Mouse (Mus musculus) spleen, adult 2 months (tissue): Measurements from ENCODE around the gene Aspn. TPM values are rescaled to one million over a fixed set of nuclear protein-coding genes. Genes with fewer than 3 reads are reported as not detected.

ENCODE experiments used
- DNase-seq, 2 experiments: peaks; one replicate each; pipeline versions ENCODE4 v3.0.0 to v3.0.0-alpha.2; 2012 to 2021; ENCODE audit warnings: low spot score in 2 of 2, low read depth in 1 of 2
- H3K27ac ChIP-seq: fragments of 200-500 bp; 2 replicates; pipeline ENCODE4 v1.5.1; 2012; ENCODE audit warnings: low read length, inconsistent platforms; ENCODE audit not compliant: insufficient read depth
- H3K27me3 ChIP-seq: fragments of 200-500 bp; 2 replicates; pipeline ENCODE4 v1.6.1; 2012; ENCODE audit warnings: mild to moderate bottlenecking, moderate library complexity, low read length, inconsistent platforms; ENCODE audit not compliant: control insufficient read depth, insufficient read depth
- H3K36me3 ChIP-seq: fragments of 200-500 bp; 2 replicates; pipeline ENCODE4 v1.6.1; 2012; ENCODE audit warnings: mild to moderate bottlenecking, low read length, inconsistent platforms; ENCODE audit not compliant: control insufficient read depth, insufficient read depth
- H3K4me1 ChIP-seq: fragments of 200-500 bp; 2 replicates; pipeline ENCODE4 v1.6.1; 2011; ENCODE audit warnings: inconsistent platforms; ENCODE audit not compliant: control insufficient read depth, insufficient read depth, insufficient read length
- H3K4me3 ChIP-seq: fragments of 200-500 bp; 2 replicates; pipeline ENCODE4 v1.5.1; 2011; ENCODE audit warnings: mild to moderate bottlenecking, inconsistent platforms; ENCODE audit not compliant: insufficient read depth, insufficient read length; ENCODE audit errors: extremely low read depth
- CTCF ChIP-seq: fragments of 200-500 bp; IDR thresholded peaks from 2 replicates; pipeline ENCODE4 v1.5.1; 2011; ENCODE audit warnings: mild to moderate bottlenecking, inconsistent platforms; ENCODE audit not compliant: insufficient read depth, insufficient read length, insufficient replicate concordance; ENCODE audit errors: extremely low read depth
- POLR2A ChIP-seq: fragments of 200-500 bp; IDR thresholded peaks from 2 replicates; pipeline ENCODE4 v1.6.1; 2011; ENCODE audit warnings: low read depth, low read length, inconsistent platforms
- WGBS: fragments of 180-500 bp; shearing (Covaris S2); methylation state at CpG from one replicate; pipeline ENCODE4 v1.1.7; 2018; 5-methylcytosine and 5-hydroxymethylcytosine counted together
- polyA plus RNA-seq: library from polyadenylated mRNA; depleted of rRNA; stranded (reverse); fragments of >200 nt; gene quantifications from 2 replicates; pipeline ENCODE4 v1.2.3, GENCODE M21; 2012

The Aspn gene
- polyA plus RNA-seq, 1 experiment = 0.07 TPM

DNA sequence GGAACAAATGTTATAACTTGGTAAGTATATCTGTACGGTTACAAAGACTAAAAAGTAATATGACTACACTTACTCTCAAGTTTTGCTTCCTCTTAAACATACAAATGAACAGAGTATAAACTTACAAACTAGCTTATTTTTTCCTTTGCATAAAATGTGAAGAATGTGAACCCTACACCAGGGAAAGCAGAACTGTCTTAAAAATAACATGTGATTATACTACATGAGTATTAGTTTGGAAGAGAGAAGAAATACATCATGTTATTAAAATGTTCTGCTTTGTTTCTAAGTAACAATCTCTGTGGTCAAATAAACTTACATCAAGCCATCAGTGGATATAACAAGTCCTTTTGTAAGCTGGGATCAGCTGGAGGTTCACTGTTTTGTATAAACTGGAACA lies 5.5 kb upstream of the Aspn start:
- DNase-seq = no peak
- no peak for TF ChIP-seq CTCF
- TF ChIP-seq POLR2A = no peak
- Histone ChIP-seq H3K27ac (no peak overlapping the region), H3K4me1 (no peaks in the 10 kb centered on the region), H3K4me3 (no peak overlapping the region), H3K27me3 (no peaks in the 10 kb centered on the region), H3K36me3 (no peaks in the 10 kb centered on the region)
- 93% methylated on average over 1 of the region's 1 CpGs for WGBS

GRCm38 (mm10) chr13:49545646-49546045 lies 1.4 kb downstream of the Aspn start:
- no peak for TF ChIP-seq POLR2A
- TF ChIP-seq CTCF = no peak
- H3K27me3 ChIP-seq = no peaks in the 10 kb centered on the region
- H3K36me3 ChIP-seq = no peaks in the 10 kb centered on the region
- no peak overlapping the region for H3K27ac ChIP-seq
- H3K4me3 ChIP-seq = no peak overlapping the region
- no peaks in the 10 kb centered on the region for H3K4me1 ChIP-seq
- no peak for DNase-seq
- 73% methylated on average over 3 of the region's 3 CpGs for WGBS

DNA sequence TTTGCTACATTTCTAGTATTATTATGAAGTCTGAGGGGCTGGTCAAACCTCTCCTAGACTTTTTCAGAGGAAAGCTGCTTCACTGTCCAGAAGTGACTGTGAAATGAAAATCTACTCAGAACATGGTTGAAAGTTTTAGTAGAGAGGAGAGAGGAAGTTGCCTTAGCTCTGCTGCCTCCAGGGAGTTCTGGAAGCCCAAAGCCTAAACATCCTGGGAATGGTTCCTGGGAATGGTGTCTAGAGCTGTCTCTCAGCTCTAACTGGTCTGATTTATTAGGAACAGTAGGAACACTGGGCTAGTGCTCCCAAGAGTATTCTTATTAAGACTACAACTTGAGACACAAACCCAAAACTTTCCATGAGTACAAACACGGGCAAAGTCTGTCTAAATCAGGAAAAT lies 2.3 kb downstream of the Aspn start:
- no peak overlapping the region for H3K4me3 ChIP-seq
- WGBS = 91% methylated on average over 1 of the region's 1 CpGs
- no peak for DNase-seq
- H3K36me3 ChIP-seq = no peaks in the 10 kb centered on the region
- H3K27me3 ChIP-seq = no peaks in the 10 kb centered on the region
- H3K4me1 ChIP-seq = no peaks in the 10 kb centered on the region
- no peak for TF ChIP-seq CTCF
- no peak for TF ChIP-seq POLR2A
- H3K27ac ChIP-seq = no peak overlapping the region

DNA sequence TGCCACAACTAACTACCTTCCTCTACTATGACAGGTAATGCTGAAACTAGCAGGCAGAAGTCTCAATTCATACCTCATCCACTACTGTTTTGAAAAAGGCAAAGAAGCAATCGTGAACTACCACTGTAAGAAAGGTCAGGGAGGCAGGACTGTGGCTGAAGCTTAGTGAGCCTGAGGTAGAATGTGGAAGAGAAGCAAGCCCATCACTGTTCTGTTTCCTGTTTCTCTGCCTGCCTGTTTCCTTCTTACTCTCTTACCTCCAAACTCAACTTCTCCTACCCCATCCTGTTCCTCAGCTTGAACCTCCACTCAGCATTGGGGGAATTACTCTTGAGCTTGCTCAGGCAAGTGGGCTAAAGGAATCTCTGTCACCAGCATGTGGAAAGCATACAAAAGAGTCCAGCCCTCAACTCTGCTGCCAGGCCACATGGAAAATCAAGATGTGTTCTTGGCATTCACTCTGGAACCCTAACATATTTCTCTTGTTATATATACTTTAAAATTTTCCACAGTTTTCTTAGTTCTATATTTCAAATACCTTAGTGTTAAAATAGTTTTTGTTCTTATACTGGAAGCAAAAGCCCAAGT lies 3.4 kb downstream of the Aspn start:
- WGBS = 13% methylated on average over 1 of the region's 1 CpGs
- no peaks in the 10 kb centered on the region for H3K4me1 ChIP-seq
- no peaks in the 10 kb centered on the region for H3K27me3 ChIP-seq
- H3K27ac ChIP-seq = no peak overlapping the region
- no peak overlapping the region for H3K4me3 ChIP-seq
- H3K36me3 ChIP-seq = no peaks in the 10 kb centered on the region
- TF ChIP-seq CTCF = no peak
- TF ChIP-seq POLR2A = no peak
- no peak for DNase-seq

GRCm38 (mm10) chr13:49549616-49550015 lies 5.4 kb downstream of the Aspn start:
- Histone ChIP-seq H3K4me3 (no peak overlapping the region), H3K27ac (no peak overlapping the region)
- DNase-seq = no peak

DNA sequence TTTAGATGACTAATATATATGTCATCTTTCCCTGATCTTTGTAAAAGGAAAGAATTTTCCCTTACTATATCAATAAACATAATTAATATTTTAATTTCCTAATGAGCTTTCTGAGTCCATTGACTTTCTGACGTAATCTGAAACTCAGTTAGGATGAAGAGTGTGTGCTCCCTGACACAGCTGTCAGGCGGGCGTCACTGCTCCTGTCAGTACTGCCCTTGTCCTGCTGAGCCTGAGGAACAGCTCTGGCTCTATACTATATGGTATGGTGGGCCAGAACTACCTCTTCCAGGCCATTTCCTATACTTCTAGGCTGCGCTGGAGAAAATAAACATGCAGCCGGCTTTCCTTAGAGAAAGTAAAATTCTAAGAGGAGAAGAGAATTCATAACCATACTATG lies 10.3 kb downstream of the Aspn start:
- no peak for DNase-seq
- Histone ChIP-seq H3K27ac (no peak overlapping the region), H3K4me1 (no peaks in the 10 kb centered on the region), H3K4me3 (no peak overlapping the region), H3K36me3 (no peaks in the 10 kb centered on the region), H3K27me3 (no peaks in the 10 kb centered on the region)
- no peak for TF ChIP-seq POLR2A
- TF ChIP-seq CTCF = no peak
- 98% methylated on average over 5 of the region's 5 CpGs for WGBS

More at GRCm38 (mm10) chr13:49549616-49550015, 5.4 kb downstream of the Aspn start:
- WGBS = 98% methylated on average over 3 of the region's 3 CpGs
- no peaks in the 10 kb centered on the region for H3K27me3 ChIP-seq
- no peaks in the 10 kb centered on the region for H3K36me3 ChIP-seq
- no peaks in the 10 kb centered on the region for H3K4me1 ChIP-seq
- TF ChIP-seq CTCF = no peak
- no peak for TF ChIP-seq POLR2A

- no peak overlapping the region for H3K4me3 ChIP-seq
- DNase-seq = no peak
- no peaks in the 10 kb centered on the region for H3K4me1 ChIP-seq
Observed at GRCm38 (mm10) chr13:49556203-49556602, 12.0 kb downstream of the Aspn start.

More at GRCm38 (mm10) chr13:49556203-49556602, 12.0 kb downstream of the Aspn start:
- 86% methylated on average over 1 of the region's 1 CpGs for WGBS
- Histone ChIP-seq H3K36me3 (no peaks in the 10 kb centered on the region), H3K27me3 (no peaks in the 10 kb centered on the region), H3K27ac (no peak overlapping the region)
- TF ChIP-seq POLR2A (no peak), CTCF (no peak)
